ENCODE assay signal across 22 mouse cellular contexts in genomic region chr12:102014411-102014810, GRCm38 (mm10). TPM values are rescaled to one million over a fixed set of nuclear protein-coding genes. Genes with fewer than 3 reads are reported as not detected.
A peak's percentile ranks its signal among the peaks of the same experiment; 100 is the strongest.
DNase-seq lines count a peak whose midpoint lies in the region; ATAC-seq and TF ChIP-seq lines count a peak whose summit lies in the region.
"Had no signal": no experiment of that assay in that cellular context is flagged by ENCODE, and none has a peak within 500 bp of the region (broad histone marks: within the 10 kb centered on the region; RNA-seq: fewer than 3 reads in every experiment).

No protein-coding gene starts in this region.

- peak; percentile 9 for DNase-seq in Patski (ENCODE audit: low read depth, low spot score)
- DNase-seq in ovary, postnatal 36 days (ENCODE audit: low spot score) = no peak
- DNase-seq in layer of hippocampus, adult 8-10 months (ENCODE audit: low spot score in 2 of 2) = no peak
- DNase-seq: adrenal gland, adult 2 months; adrenal gland, postnatal 36 days; B cell, adult 2 months; cerebellum, adult 2 months; cerebellum, postnatal 10 days; forebrain, postnatal 0 days; gastrocnemius, postnatal 14 days; heart, postnatal 14 days had no signal

- POLR2A ChIA-PET in Patski (lab: Charles Lee) = no interaction called here

- H3K36me3 ChIP-seq in intestine, embryonic 15.5 days = no peaks in the 10 kb centered on the region
- H3K36me3 ChIP-seq in intestine, postnatal 0 days (ENCODE audit: control insufficient read depth, insufficient read depth) = no peaks in the 10 kb centered on the region
- H3K36me3 ChIP-seq in stomach, embryonic 14.5 days (ENCODE audit: control insufficient read depth, insufficient read depth, low read length) = no peaks in the 10 kb centered on the region
- no peaks in the 10 kb centered on the region for H3K36me3 ChIP-seq in kidney, embryonic 15.5 days
- H3K36me3 ChIP-seq: embryonic facial prominence, embryonic 10.5 days; heart, embryonic 15.5 days; hindbrain, embryonic 13.5 days had no signal

- no peak for TF ChIP-seq CTCF in intestine, postnatal 0 days (IDR thresholded peaks at IDR 0.05; ENCODE audit: low read depth)
- no peak for TF ChIP-seq CTCF in Patski (IDR thresholded peaks at IDR 0.05)

- H3K9me3 ChIP-seq in intestine, embryonic 15.5 days = no peaks in the 10 kb centered on the region
- H3K9me3 ChIP-seq in intestine, postnatal 0 days (ENCODE audit: control insufficient read depth) = no peaks in the 10 kb centered on the region
- no peaks in the 10 kb centered on the region for H3K9me3 ChIP-seq in stomach, embryonic 14.5 days (ENCODE audit: control insufficient read depth, low read depth, low read length)
- H3K9me3 ChIP-seq in kidney, embryonic 15.5 days (replicated peaks) = no peaks in the 10 kb centered on the region
- H3K9me3 ChIP-seq: embryonic facial prominence, embryonic 10.5 days; forebrain, embryonic 13.5 days; G1E; heart, embryonic 15.5 days; hindbrain, embryonic 13.5 days had no signal

- in situ Hi-C loops in Patski (cut with MboI; ENCODE audit: low pct_unique_long_range_greater_than_20kb) = no loop called here

- CTCF ChIA-PET in Patski (lab: Charles Lee) = no interaction called here

- no peak overlapping the region for H3K4me3 ChIP-seq in intestine, embryonic 15.5 days (replicated peaks)
- H3K4me3 ChIP-seq in intestine, postnatal 0 days (ENCODE audit: low read depth, low read length) = no peak overlapping the region
- H3K4me3 ChIP-seq in stomach, embryonic 14.5 days (ENCODE audit: low read depth, low read length) = no peak overlapping the region
- no peak overlapping the region for H3K4me3 ChIP-seq in kidney, embryonic 15.5 days (replicated peaks)
- H3K4me3 ChIP-seq: embryonic facial prominence, embryonic 10.5 days; forebrain, embryonic 13.5 days; heart, embryonic 15.5 days; hindbrain, embryonic 13.5 days had no signal

- H3K9ac ChIP-seq in intestine, embryonic 15.5 days = no peak overlapping the region
- no peak overlapping the region for H3K9ac ChIP-seq in intestine, postnatal 0 days (ENCODE audit: low read depth, low read length)
- H3K9ac ChIP-seq in stomach, embryonic 14.5 days (replicated peaks; ENCODE audit: low read depth, low read length) = no peak overlapping the region
- no peak overlapping the region for H3K9ac ChIP-seq in kidney, embryonic 15.5 days
- H3K9ac ChIP-seq: forebrain, embryonic 13.5 days; forebrain, postnatal 0 days; heart, embryonic 15.5 days; hindbrain, embryonic 13.5 days had no signal

- H3K27ac ChIP-seq in intestine, embryonic 15.5 days = no peak overlapping the region
- H3K27ac ChIP-seq in intestine, postnatal 0 days (ENCODE audit: low read depth, low read length) = no peak overlapping the region
- no peak overlapping the region for H3K27ac ChIP-seq in stomach, embryonic 14.5 days (ENCODE audit: low read length)
- H3K27ac ChIP-seq in kidney, embryonic 15.5 days = no peak overlapping the region
- H3K27ac ChIP-seq: embryonic facial prominence, embryonic 10.5 days; forebrain, embryonic 13.5 days; heart, embryonic 15.5 days; hindbrain, embryonic 13.5 days; hindbrain, postnatal 0 days had no signal

- no peaks in the 10 kb centered on the region for H3K27me3 ChIP-seq in intestine, embryonic 15.5 days (replicated peaks)
- H3K27me3 ChIP-seq in intestine, postnatal 0 days (replicated peaks; ENCODE audit: control insufficient read depth, insufficient read depth, low read length) = no peaks in the 10 kb centered on the region
- H3K27me3 ChIP-seq in Patski = peaks cover 14% of the 10 kb centered on the region
- no peaks in the 10 kb centered on the region for H3K27me3 ChIP-seq in stomach, embryonic 14.5 days (ENCODE audit: control insufficient read depth, insufficient read depth, low read length)
- no peaks in the 10 kb centered on the region for H3K27me3 ChIP-seq in kidney, embryonic 15.5 days
- H3K27me3 ChIP-seq: forebrain, embryonic 13.5 days; heart, embryonic 15.5 days; hindbrain, embryonic 13.5 days had no signal

- WGBS in intestine, embryonic 15.5 days = 33% methylated on average over 5 of the region's 5 CpGs
- 50% methylated on average over 5 of the region's 5 CpGs for WGBS in intestine, postnatal 0 days
- WGBS in stomach, embryonic 14.5 days = 26% methylated on average over 5 of the region's 5 CpGs
- WGBS in kidney, embryonic 15.5 days = 54% methylated on average over 5 of the region's 5 CpGs

- H3K4me1 ChIP-seq in intestine, embryonic 15.5 days (replicated peaks) = no peaks in the 10 kb centered on the region
- no peaks in the 10 kb centered on the region for H3K4me1 ChIP-seq in intestine, postnatal 0 days (replicated peaks; ENCODE audit: control insufficient read depth, insufficient read depth, low read length)
- no peaks in the 10 kb centered on the region for H3K4me1 ChIP-seq in stomach, embryonic 14.5 days (ENCODE audit: control insufficient read depth, insufficient read depth, low read length)
- H3K4me1 ChIP-seq in kidney, embryonic 15.5 days = no peaks in the 10 kb centered on the region
- H3K4me1 ChIP-seq: embryonic facial prominence, embryonic 10.5 days; forebrain, embryonic 13.5 days; heart, embryonic 15.5 days; hindbrain, embryonic 13.5 days had no signal

- no peak overlapping the region for H3K4me2 ChIP-seq in intestine, embryonic 15.5 days (replicated peaks)
- H3K4me2 ChIP-seq in intestine, postnatal 0 days (replicated peaks; ENCODE audit: low read depth) = no peak overlapping the region
- H3K4me2 ChIP-seq in stomach, embryonic 14.5 days (replicated peaks; ENCODE audit: low read depth, low read length) = no peak overlapping the region
- no peak overlapping the region for H3K4me2 ChIP-seq in kidney, embryonic 15.5 days
- H3K4me2 ChIP-seq: forebrain, embryonic 13.5 days; heart, embryonic 15.5 days; hindbrain, embryonic 13.5 days had no signal

- peak; percentile 28; the same call in 1 of the 2 replicates for ATAC-seq in intestine, embryonic 15.5 days
- no peak for ATAC-seq in intestine, postnatal 0 days
- peak; percentile 57 for ATAC-seq in Patski
- peak; percentile 23; the same call in 1 of the 2 replicates for ATAC-seq in stomach, embryonic 14.5 days (ENCODE audit: insufficient number of reproducible peaks, insufficient read depth, low FRiP score, low read depth)
- no peak for ATAC-seq in kidney, embryonic 15.5 days (replicated peaks; ENCODE audit: low FRiP score)
- ATAC-seq: CD4-positive, CD25-positive, alpha-beta regulatory T cell, adult 4 months; forebrain, embryonic 13.5 days; forebrain, postnatal 0 days; hindbrain, postnatal 0 days had no signal

RNA-seq across cellular contexts. Expression of gene Cpsf2, which starts 38.6 kb away (rescaled TPM):
- polyA plus RNA-seq in intestine, embryonic 15.5 days (2015; fragmentation: Nextera tagmentation; extraction: Ambion mirVana) = 24.7 and 27.1 TPM in 2 replicates
- polyA plus RNA-seq in intestine, postnatal 0 days (2015; fragmentation: Nextera tagmentation; extraction: Ambion mirVana) = 12.4 and 12.7 TPM in 2 replicates
- 31.0 TPM for polyA plus RNA-seq in Patski (2021)
- 29.0 and 32.6 TPM in 2 replicates for polyA plus RNA-seq in stomach, embryonic 14.5 days (2014; fragmentation: Nextera tagmentation; extraction: Ambion mirVana)
- polyA plus RNA-seq in kidney, embryonic 15.5 days (2015; fragmentation: Nextera tagmentation; extraction: Ambion mirVana) = 29.5 and 30.9 TPM in 2 replicates
- total RNA-seq in layer of hippocampus, adult 8-10 months (2022) = 10 to 100 TPM; 23.5 to 27.5 (median 25.3) TPM

RNA-seq across cellular contexts. Expression of gene Atxn3, which starts 56.4 kb away (rescaled TPM):
- 14.0 and 16.4 TPM in 2 replicates for polyA plus RNA-seq in intestine, embryonic 15.5 days (2015; fragmentation: Nextera tagmentation; extraction: Ambion mirVana)
- 11.7 and 12.9 TPM in 2 replicates for polyA plus RNA-seq in intestine, postnatal 0 days (2015; fragmentation: Nextera tagmentation; extraction: Ambion mirVana)
- 16.1 TPM for polyA plus RNA-seq in Patski (2021)
- polyA plus RNA-seq in stomach, embryonic 14.5 days (2014; fragmentation: Nextera tagmentation; extraction: Ambion mirVana) = 15.5 and 18.2 TPM in 2 replicates
- 11.7 and 14.9 TPM in 2 replicates for polyA plus RNA-seq in kidney, embryonic 15.5 days (2015; fragmentation: Nextera tagmentation; extraction: Ambion mirVana)
- 10 to 100 TPM; 20.4 to 27.9 (median 22.7) TPM for total RNA-seq in layer of hippocampus, adult 8-10 months (2022)

Comparison
In these comparisons a context has a peak if more than half of its experiments do, and no peak if none do; other contexts are left out.
1. ATAC-seq: peak in intestine, embryonic 15.5 days (single experiment), Patski (single experiment) and stomach, embryonic 14.5 days (single experiment); none in intestine, postnatal 0 days (single experiment) and kidney, embryonic 15.5 days (single experiment).